Mouse (Mus musculus) adrenal gland, postnatal 4 days (tissue): Measurements from ENCODE around the gene Ankrd13d. TPM values are rescaled to one million over a fixed set of nuclear protein-coding genes. Genes with fewer than 3 reads are reported as not detected.
"Not testable (repeated sequence)": the region's sequence is repeated elsewhere in the genome, so short reads cannot be mapped to it uniquely, and the experiment has no call there.

Source experiments
- DNase-seq, 2 experiments: peaks; one replicate each; pipeline ENCODE4 v3.0.0; 2021 to 2022; ENCODE audit warnings: low spot score in 2 of 2, mixed read lengths in 2 of 2
- total RNA-seq, 2 experiments: library from RNA; stranded (reverse); gene quantifications; 2 replicates each; pipeline ENCODE4 v1.2.3; 2021

Gene Ankrd13d
- total RNA-seq, 2 experiments from 2014 or later: 8.2 to 8.8 TPM

- DNase-seq: no peak
These were observed 18.7 kb downstream of the Ankrd13d start for GRCm38 (mm10) chr19:4264171-4264780.

- DNase-seq: no peak
These were observed 19.2 kb downstream of the Ankrd13d start for GRCm38 (mm10) chr19:4263702-4264101.

GRCm38 (mm10) chr19:4262756-4263155 lies 20.2 kb downstream of the Ankrd13d start:
- DNase-seq: no peak

GRCm38 (mm10) chr19:4261038-4261698 lies 21.8 kb downstream of the Ankrd13d start:
- no peak for DNase-seq

GRCm38 (mm10) chr19:4257897-4258252 lies 25.1 kb downstream of the Ankrd13d start:
- no peak for DNase-seq

GRCm38 (mm10) chr19:4257216-4257896 lies 25.6 kb downstream of the Ankrd13d start:
- peak; percentile 67 to 86 for DNase-seq

- DNase-seq: no peak
These were observed 27.3 kb downstream of the Ankrd13d start for GRCm38 (mm10) chr19:4255583-4256162.

GRCm38 (mm10) chr19:4254230-4254629 lies 28.7 kb downstream of the Ankrd13d start:
- no peak for DNase-seq

GRCm38 (mm10) chr19:4248683-4249082 lies 34.3 kb downstream of the Ankrd13d start:
- DNase-seq: not testable (repeated sequence)

GRCm38 (mm10) chr19:4247010-4247409 lies 35.9 kb downstream of the Ankrd13d start:
- no peak for DNase-seq

- DNase-seq: no peak
These were observed 38.2 kb downstream of the Ankrd13d start for GRCm38 (mm10) chr19:4244775-4245174.

GRCm38 (mm10) chr19:4242416-4242815 lies 40.5 kb downstream of the Ankrd13d start:
- DNase-seq: no peak

GRCm38 (mm10) chr19:4240247-4240668 lies 42.7 kb downstream of the Ankrd13d start:
- no peak for DNase-seq

GRCm38 (mm10) chr19:4234548-4234947 lies 48.4 kb downstream of the Ankrd13d start:
- no peak for DNase-seq

GRCm38 (mm10) chr19:4232651-4233050 lies 50.3 kb downstream of the Ankrd13d start:
- no peak for DNase-seq

GRCm38 (mm10) chr19:4232186-4232572 lies 50.8 kb downstream of the Ankrd13d start:
- no peak for DNase-seq

- peak; percentile 88 to 94 for DNase-seq
These were observed 51.4 kb downstream of the Ankrd13d start, which contains the start of gene Pold4 for GRCm38 (mm10) chr19:4231253-4232185. Gene Pold4 (plus strand): TSS chr19:4231899.

GRCm38 (mm10) chr19:4230415-4230814 lies 52.5 kb downstream of the Ankrd13d start:
- DNase-seq: no peak

GRCm38 (mm10) chr19:4229451-4230076 lies 53.4 kb downstream of the Ankrd13d start:
- DNase-seq: no peak

- no peak for DNase-seq
These were observed 54.0 kb downstream of the Ankrd13d start for GRCm38 (mm10) chr19:4228891-4229290.
